8 mouse cellular contexts compared by ENCODE assay signal in the genomic region with DNA sequence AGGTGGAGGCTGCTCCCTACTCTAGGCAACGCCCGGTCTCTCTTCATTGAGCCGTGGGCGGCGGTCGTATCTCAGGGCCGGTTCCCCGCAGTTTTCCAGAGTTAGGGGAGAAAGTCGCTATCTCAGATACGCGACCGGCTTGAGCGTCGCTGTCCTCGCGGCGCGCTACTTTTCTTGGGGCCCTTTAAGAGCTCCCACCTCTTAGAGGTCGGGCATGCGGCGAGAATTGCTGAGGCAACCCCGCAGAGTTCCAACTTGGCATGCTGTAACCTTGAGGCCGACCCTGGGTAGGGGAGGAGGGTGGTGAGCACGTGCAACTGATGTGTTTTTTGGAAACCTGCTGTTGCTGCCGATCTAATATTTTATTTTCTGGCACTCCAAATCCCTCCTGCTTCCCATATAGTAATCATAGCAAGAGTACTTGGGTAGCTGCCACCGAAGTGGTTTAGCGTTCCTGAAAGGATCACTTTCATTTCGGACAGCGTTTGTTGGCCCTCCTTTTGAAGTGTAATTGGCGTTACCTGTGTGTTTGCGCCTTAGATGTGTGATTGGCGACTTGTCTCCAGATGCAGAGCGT. TPM values are rescaled to one million over a fixed set of nuclear protein-coding genes. Genes with fewer than 3 reads are reported as not detected.
DNase-seq lines count a peak whose midpoint lies in the region; ATAC-seq and TF ChIP-seq lines count a peak whose summit lies in the region.

No protein-coding gene starts in this region.

- no peak for TF ChIP-seq POLR2A in bone marrow, adult 2 months (IDR thresholded peaks at IDR 0.05; ENCODE audit: borderline replicate concordance, control insufficient read depth, low read depth, low read length)

- 0 out of 2 replicates have a peak, but pooled peaks cover 8% of the 10 kb centered on the region for H3K36me3 ChIP-seq in kidney, postnatal 0 days (ENCODE audit: insufficient read depth, low read length)
- H3K36me3 ChIP-seq in hindbrain, embryonic 12.5 days = peaks cover 16% of the 10 kb centered on the region
- peaks cover 32% of the 10 kb centered on the region for H3K36me3 ChIP-seq in megakaryocyte, embryonic 14.5 days (replicated peaks; ENCODE audit: low read length)

- WGBS in kidney, postnatal 0 days = under 1% methylated on average over 33 of the region's 33 CpGs
- under 1% methylated on average over 33 of the region's 33 CpGs for WGBS in bone marrow, adult 2 months
- 3% methylated on average over 31 of the region's 33 CpGs for WGBS in hindbrain, embryonic 12.5 days

- no peak for DNase-seq in kidney, postnatal 0 days (ENCODE audit: low spot score)
- DNase-seq in kidney, adult 9 months = no peak
- DNase-seq in thymus, adult 18-20 months = no peak
- no peak for DNase-seq in urinary bladder, postnatal 4 days (ENCODE audit: low spot score in 2 of 2)
- DNase-seq in left cerebral cortex, adult 8-10 months (ENCODE audit: low spot score in 2 of 2) = no peak

- H3K4me3 ChIP-seq in kidney, postnatal 0 days (replicated peaks; ENCODE audit: low read depth, low read length) = peak overlapping the region; percentile 87
- H3K4me3 ChIP-seq in bone marrow, adult 2 months (replicated peaks; ENCODE audit: control insufficient read depth, low read depth, low read length) = peak overlapping the region; percentile 95
- H3K4me3 ChIP-seq in hindbrain, embryonic 12.5 days = peak overlapping the region; percentile 85
- H3K4me3 ChIP-seq in megakaryocyte, embryonic 14.5 days (replicated peaks) = peak overlapping the region; percentile 91

- no peaks in the 10 kb centered on the region for H3K4me1 ChIP-seq in kidney, postnatal 0 days (replicated peaks; ENCODE audit: insufficient read depth, low read length)
- H3K4me1 ChIP-seq in bone marrow, adult 2 months (ENCODE audit: control insufficient read depth, insufficient read depth, low read length) = no peaks in the 10 kb centered on the region; the same call in 1 of the 2 replicates
- H3K4me1 ChIP-seq in hindbrain, embryonic 12.5 days = peaks cover 10% of the 10 kb centered on the region
- H3K4me1 ChIP-seq in megakaryocyte, embryonic 14.5 days = peaks cover 12% of the 10 kb centered on the region

- peak overlapping the region; percentile 82 for H3K4me2 ChIP-seq in kidney, postnatal 0 days (ENCODE audit: low read length)
- H3K4me2 ChIP-seq in hindbrain, embryonic 12.5 days (replicated peaks) = peak overlapping the region; percentile 95

- peak overlapping the region; percentile 75 for H3K27ac ChIP-seq in kidney, postnatal 0 days
- peak overlapping the region; percentile 61 for H3K27ac ChIP-seq in bone marrow, adult 2 months (ENCODE audit: control insufficient read depth, insufficient read depth, low read depth, low read length, poor library complexity)
- peak overlapping the region; percentile 44; the same call in 1 of the 2 replicates for H3K27ac ChIP-seq in hindbrain, embryonic 12.5 days

- H3K27me3 ChIP-seq in kidney, postnatal 0 days (ENCODE audit: insufficient read depth, low read length) = no peaks in the 10 kb centered on the region
- no peaks in the 10 kb centered on the region for H3K27me3 ChIP-seq in hindbrain, embryonic 12.5 days
- no peaks in the 10 kb centered on the region for H3K27me3 ChIP-seq in megakaryocyte, embryonic 14.5 days (replicated peaks)

- no peaks in the 10 kb centered on the region for H3K9me3 ChIP-seq in kidney, postnatal 0 days (replicated peaks; ENCODE audit: low read length)
- no peaks in the 10 kb centered on the region for H3K9me3 ChIP-seq in hindbrain, embryonic 12.5 days (replicated peaks)
- H3K9me3 ChIP-seq in megakaryocyte, embryonic 14.5 days = no peaks in the 10 kb centered on the region

- TF ChIP-seq CTCF in kidney, postnatal 0 days (IDR thresholded peaks at IDR 0.05; ENCODE audit: low read depth) = no peak
- no peak for TF ChIP-seq CTCF in bone marrow, adult 2 months (IDR thresholded peaks at IDR 0.05; ENCODE audit: control insufficient read depth, insufficient read depth, low read length)

- peak overlapping the region; percentile 78 for H3K9ac ChIP-seq in kidney, postnatal 0 days (ENCODE audit: low read depth, low read length)
- H3K9ac ChIP-seq in hindbrain, embryonic 12.5 days = peak overlapping the region; percentile 67

- peak; percentile 81 for ATAC-seq in kidney, postnatal 0 days (replicated peaks; ENCODE audit: low FRiP score, low read depth)
- peak; percentile 86 for ATAC-seq in hindbrain, embryonic 12.5 days (ENCODE audit: low FRiP score)

RNA-seq across cellular contexts. Expression of a gene that starts 0.5 kb away (rescaled TPM):
- polyA plus RNA-seq in kidney, postnatal 0 days (2015; fragmentation: Nextera tagmentation; extraction: Ambion mirVana) = 60.6 and 62.2 TPM in 2 replicates
- polyA plus RNA-seq in bone marrow, adult 2 months (2011; ENCODE audit: insufficient read depth, insufficient read length, low replicate concordance, missing spikeins) = 13.8 and 16.4 TPM in 2 replicates
- 63.8 and 72.3 TPM in 2 replicates for polyA plus RNA-seq in hindbrain, embryonic 12.5 days (2016; fragmentation: Nextera tagmentation; extraction: Ambion mirVana)
- 0.66 TPM in 1 of 2 replicates, not detected in the other for polyA plus RNA-seq in megakaryocyte, embryonic 14.5 days (2012; ENCODE audit: insufficient read depth, low replicate concordance)
- 10 to 100 TPM; 46.1 to 56.2 (median 49.9) TPM for total RNA-seq in left cerebral cortex, adult 8-10 months (2022)

RNA-seq across cellular contexts. Expression of a gene that starts 20.5 kb away (rescaled TPM):
- 0.97 and 1.2 TPM in 2 replicates for polyA plus RNA-seq in kidney, postnatal 0 days (2015; fragmentation: Nextera tagmentation; extraction: Ambion mirVana)
- polyA plus RNA-seq in bone marrow, adult 2 months (2011; ENCODE audit: insufficient read depth, insufficient read length, low replicate concordance, missing spikeins) = 0.63 and 1.5 TPM in 2 replicates
- polyA plus RNA-seq in hindbrain, embryonic 12.5 days (2016; fragmentation: Nextera tagmentation; extraction: Ambion mirVana) = not detected in 2 replicates
- polyA plus RNA-seq in megakaryocyte, embryonic 14.5 days (2012; ENCODE audit: insufficient read depth, low replicate concordance) = 1.0 TPM in 1 of 2 replicates, not detected in the other
- not detected for total RNA-seq in left cerebral cortex, adult 8-10 months (2022)

RNA-seq across cellular contexts. Expression of a gene that starts 30.5 kb away (rescaled TPM):
- polyA plus RNA-seq in kidney, postnatal 0 days (2015; fragmentation: Nextera tagmentation; extraction: Ambion mirVana) = 47.4 and 47.8 TPM in 2 replicates
- 7.4 and 14.3 TPM in 2 replicates for polyA plus RNA-seq in bone marrow, adult 2 months (2011; ENCODE audit: insufficient read depth, insufficient read length, low replicate concordance, missing spikeins)
- 51.7 and 58.3 TPM in 2 replicates for polyA plus RNA-seq in hindbrain, embryonic 12.5 days (2016; fragmentation: Nextera tagmentation; extraction: Ambion mirVana)
- 0.63 TPM in 1 of 2 replicates, not detected in the other for polyA plus RNA-seq in megakaryocyte, embryonic 14.5 days (2012; ENCODE audit: insufficient read depth, low replicate concordance)
- total RNA-seq in left cerebral cortex, adult 8-10 months (2022) = 100 to 1,000 TPM in 3 of 4 experiments, 10 to 100 TPM in 1; 99.0 to 118 (median 107) TPM
